Mouse (Mus musculus) thymus, postnatal 10 days (tissue): Measurements from ENCODE around the gene Sema3f.

Experiments
- DNase-seq, 2 experiments: peaks; one replicate each; pipeline ENCODE4 v3.0.0; 2021; ENCODE audit warnings: low spot score in 2 of 2

Gene Sema3f

DNA sequence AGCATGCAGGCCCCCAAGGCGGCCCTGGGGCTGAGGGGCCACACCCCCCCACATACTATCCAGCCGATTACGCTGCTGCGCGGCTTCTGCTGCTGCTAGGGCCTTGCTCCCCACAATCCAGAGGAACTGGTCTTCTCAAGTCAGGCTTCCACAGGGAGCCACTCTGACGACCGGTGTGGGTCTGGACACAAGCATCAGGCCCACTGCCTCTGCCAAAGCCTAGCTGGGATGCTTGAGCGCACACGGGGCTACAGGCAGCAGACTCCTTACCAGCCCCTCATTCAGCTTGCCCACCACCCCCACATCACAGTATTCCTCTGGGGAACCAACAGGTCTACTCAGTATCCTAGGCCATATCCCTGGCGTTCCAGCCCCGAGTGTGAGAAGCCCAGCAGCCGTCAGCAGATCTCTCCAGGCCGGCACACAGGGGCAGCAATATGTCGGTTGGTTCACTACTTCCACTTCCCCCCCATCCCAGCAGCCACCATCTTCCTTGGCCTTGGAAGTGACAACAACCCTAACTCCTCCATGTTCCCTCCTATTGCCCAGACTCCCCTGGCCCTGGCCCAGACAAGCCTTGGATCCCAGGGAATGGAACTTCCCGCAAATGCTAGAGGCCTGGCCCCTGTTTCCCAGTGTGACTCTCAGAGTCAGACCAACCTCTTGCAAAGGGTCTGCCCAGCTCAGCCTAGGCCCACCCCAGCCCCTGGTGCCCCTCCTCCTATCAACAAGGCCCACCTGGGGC, 76.4 kb downstream of the Sema3f start:
- DNase-seq = peak in 1 of 2 experiments; percentile 47

DNA sequence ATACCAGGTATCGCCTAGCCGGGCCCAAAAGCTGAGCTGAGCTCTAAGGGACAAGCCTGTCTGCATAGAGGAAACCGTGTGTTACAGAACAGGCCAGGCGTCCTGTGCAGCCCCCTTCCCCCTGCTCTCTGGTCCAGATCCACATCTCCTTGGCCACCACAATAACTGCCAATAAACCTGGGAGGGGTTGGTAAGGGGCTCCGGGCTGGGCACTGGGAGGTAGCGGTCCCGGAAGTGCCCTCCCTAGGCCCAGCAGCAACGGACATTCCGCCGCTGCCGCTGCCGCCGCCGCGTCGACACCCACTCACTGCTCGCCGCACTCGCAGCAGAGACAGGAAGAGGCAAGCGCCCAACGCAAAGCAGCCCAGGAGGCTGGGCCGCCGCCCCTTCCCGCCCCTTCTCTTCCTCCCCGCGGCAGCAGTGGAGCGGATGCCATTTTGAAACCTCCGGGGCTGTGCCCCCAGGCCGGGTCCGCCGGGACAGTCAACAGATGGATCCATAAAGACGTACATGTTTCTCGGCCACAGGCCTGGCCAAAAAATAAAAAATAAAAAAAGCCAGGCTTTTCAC, 77.1 kb downstream of the Sema3f start:
- DNase-seq = peak; percentile 86 to 87

DNA sequence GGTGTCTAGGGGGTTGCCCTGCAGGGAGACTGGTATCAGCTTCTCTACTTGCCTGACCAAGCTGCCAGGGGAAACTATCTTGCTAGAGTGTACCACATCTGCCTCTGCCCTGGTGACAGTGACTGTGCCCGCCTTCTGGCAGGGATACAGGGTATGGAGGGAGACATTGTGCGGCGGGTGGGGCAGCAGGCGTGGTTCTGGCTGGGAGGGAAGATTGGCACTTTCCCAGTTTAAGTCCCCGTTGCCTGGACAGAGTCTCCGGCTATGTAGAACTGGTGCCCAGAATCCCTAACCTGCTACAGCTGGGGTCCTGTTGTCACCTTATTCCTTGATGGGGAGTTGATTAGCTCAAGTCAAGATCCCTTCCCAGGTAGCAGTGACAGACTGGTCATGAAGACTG, 77.8 kb downstream of the Sema3f start:
- DNase-seq = peak in 1 of 2 experiments; percentile 34

DNA sequence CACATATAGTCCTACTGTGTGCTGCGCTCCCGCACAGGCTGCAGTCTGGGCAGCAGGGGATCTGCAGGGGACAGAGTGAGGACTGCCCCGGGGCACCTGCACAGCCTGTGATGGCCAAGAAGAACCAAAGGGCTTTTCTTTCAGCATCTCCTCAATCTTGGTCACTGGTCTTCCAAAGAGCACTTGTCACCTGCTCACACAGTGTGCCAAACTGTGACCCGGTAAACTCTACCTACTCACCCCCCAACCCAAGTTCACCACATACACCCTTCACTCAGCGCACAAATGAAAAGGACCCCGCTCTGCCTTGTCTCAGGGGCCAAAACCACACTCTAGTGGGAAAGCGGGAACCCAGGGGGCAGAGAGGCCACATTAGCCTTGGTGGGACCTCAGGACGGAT, 78.4 kb downstream of the Sema3f start:
- DNase-seq = no peak
